Mouse (Mus musculus) cerebellum, postnatal 25 days (tissue): ENCODE data around the gene Ppargc1a.

Source experiments
- DNase-seq, 2 experiments: peaks; one replicate each; pipeline ENCODE4 v3.0.0; 2021; ENCODE audit warnings: mixed read lengths in 2 of 2

Ppargc1a gene

GRCm38 (mm10) chr5:51497910-51498517 lies 69.5 kb downstream of the Ppargc1a start:
- DNase-seq, result peak in 1 of 2 experiments; percentile 50

- no peak for DNase-seq
Measured at GRCm38 (mm10) chr5:51495446-51495845, 72.1 kb downstream of the Ppargc1a start.

- no peak for DNase-seq
Measured at GRCm38 (mm10) chr5:51494358-51494876, 73.1 kb downstream of the Ppargc1a start.

- no peak for DNase-seq
Measured at GRCm38 (mm10) chr5:51483768-51484167, 83.8 kb downstream of the Ppargc1a start.

- DNase-seq, result no peak
Measured at GRCm38 (mm10) chr5:51479859-51480258, 87.7 kb downstream of the Ppargc1a start.

- DNase-seq, result no peak
Measured at GRCm38 (mm10) chr5:51479456-51479855, 88.1 kb downstream of the Ppargc1a start.

- DNase-seq, result no peak
Measured at GRCm38 (mm10) chr5:51478319-51478994, 89.1 kb downstream of the Ppargc1a start.

- no peak for DNase-seq
Measured at GRCm38 (mm10) chr5:51477140-51477539, 90.4 kb downstream of the Ppargc1a start.

GRCm38 (mm10) chr5:51475034-51475541 lies 92.4 kb downstream of the Ppargc1a start:
- no peak for DNase-seq

- DNase-seq, result no peak
Measured at GRCm38 (mm10) chr5:51471614-51472013, 95.9 kb downstream of the Ppargc1a start.

- DNase-seq, result no peak
Measured at GRCm38 (mm10) chr5:51466036-51466435, 101.5 kb downstream of the Ppargc1a start.

- peak in 1 of 2 experiments; percentile 9 for DNase-seq
Measured at GRCm38 (mm10) chr5:51452033-51452432, 115.5 kb downstream of the Ppargc1a start.

- no peak for DNase-seq
Measured at GRCm38 (mm10) chr5:51447631-51448030, 119.9 kb downstream of the Ppargc1a start.

- no peak for DNase-seq
Measured at GRCm38 (mm10) chr5:51446299-51447090, 121.0 kb downstream of the Ppargc1a start.

GRCm38 (mm10) chr5:51445726-51446125 lies 121.8 kb downstream of the Ppargc1a start:
- no peak for DNase-seq

GRCm38 (mm10) chr5:51439773-51440172 lies 127.8 kb downstream of the Ppargc1a start:
- DNase-seq, result peak in 1 of 2 experiments; percentile 7

GRCm38 (mm10) chr5:51433905-51434304 lies 133.6 kb downstream of the Ppargc1a start:
- no peak for DNase-seq

- DNase-seq, result no peak
Measured at GRCm38 (mm10) chr5:51432532-51432931, 135.0 kb downstream of the Ppargc1a start.

- no peak for DNase-seq
Measured at GRCm38 (mm10) chr5:51432031-51432430, 135.5 kb downstream of the Ppargc1a start.

- DNase-seq, result no peak
Measured at GRCm38 (mm10) chr5:51426406-51426805, 141.1 kb downstream of the Ppargc1a start.

- no peak for DNase-seq
Measured at GRCm38 (mm10) chr5:51416377-51416776, 151.1 kb downstream of the Ppargc1a start.

- no peak for DNase-seq
Measured at GRCm38 (mm10) chr5:51415456-51415855, 152.1 kb downstream of the Ppargc1a start.
